Mouse (Mus musculus) thymus, adult 2 months (tissue): ENCODE measurements around the gene Trpc7.

ENCODE experiments used
- CTCF ChIP-seq: fragments of 200-500 bp; IDR thresholded peaks from 2 replicates; pipeline ENCODE4 v1.5.1; 2012; ENCODE audit warnings: mild to moderate bottlenecking, control low read depth, low read length, moderate library complexity, borderline replicate concordance; ENCODE audit not compliant: control insufficient read depth, poor library complexity, insufficient read depth; ENCODE audit errors: extremely low read depth
- POLR2A ChIP-seq: fragments of 200-500 bp; IDR thresholded peaks from 2 replicates; pipeline ENCODE4 v1.6.1; 2012; ENCODE audit warnings: mild to moderate bottlenecking, low read length, control low read depth, moderate library complexity; ENCODE audit not compliant: control insufficient read depth, poor library complexity, insufficient read depth; ENCODE audit errors: extremely low read depth

- no peak for TF ChIP-seq POLR2A
- no peak for TF ChIP-seq CTCF
These were observed 102.9 kb downstream of the Trpc7 start for GRCm38 (mm10) chr13:56792844-56793243.
